Mouse (Mus musculus): ENCODE measurements around the gene Arhgap18. TPM values are rescaled to one million over a fixed set of nuclear protein-coding genes. Genes with fewer than 3 reads are reported as not detected.
A peak's percentile ranks its signal among the peaks of the same experiment; 100 is the strongest.

The Arhgap18 gene
- polyA plus RNA-seq, 2 experiments from 2014 or later: 46.8 to 50.9 TPM

DNA sequence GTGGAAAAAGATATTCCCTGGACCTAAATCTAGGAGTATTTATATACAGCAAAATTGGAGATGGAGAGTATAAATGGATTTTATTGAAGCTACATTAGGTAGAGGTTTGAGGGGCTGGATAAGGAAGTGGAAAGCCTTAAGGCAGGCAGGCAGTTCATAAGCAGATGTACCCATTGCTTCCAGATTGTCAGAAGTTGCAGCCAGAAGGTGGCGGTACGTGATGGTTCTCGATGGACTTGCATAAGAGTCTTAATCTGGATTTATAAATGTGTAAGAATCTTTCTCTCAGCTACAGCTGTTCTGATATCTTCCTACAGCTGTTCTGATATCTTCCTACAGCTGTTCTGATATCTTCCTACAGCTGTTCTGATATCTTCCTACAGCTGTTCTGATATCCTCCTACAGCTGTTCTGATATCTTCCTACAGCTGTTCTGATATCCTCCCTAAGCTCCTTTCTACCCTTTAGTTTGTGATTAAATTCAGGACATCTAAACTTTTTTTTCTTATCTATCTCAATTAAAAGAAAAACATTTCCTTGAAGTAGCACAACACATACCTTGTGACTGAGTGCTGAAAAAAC is 79.5 kb downstream of the Arhgap18 start:
- ATAC-seq: no peak

DNA sequence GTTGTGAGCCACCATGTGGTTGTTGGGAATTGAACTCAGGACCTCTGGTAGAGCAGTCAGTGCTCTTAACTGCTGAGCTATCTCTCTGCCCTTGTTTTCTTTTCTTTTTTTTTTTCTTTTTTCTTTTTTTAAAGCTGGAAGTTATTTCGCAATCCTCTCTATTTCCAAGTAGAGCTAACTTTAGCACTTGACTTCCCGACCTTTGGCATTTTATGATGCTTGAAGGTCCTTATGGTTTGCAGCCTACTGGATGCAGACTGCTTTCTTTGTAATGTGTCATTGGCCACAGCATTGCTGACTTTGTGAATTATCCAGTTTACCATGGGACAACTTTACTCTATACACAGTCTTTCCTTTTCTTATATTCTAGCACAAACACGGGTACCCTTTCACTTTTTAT is 80.2 kb downstream of the Arhgap18 start:
- no peak for ATAC-seq

DNA sequence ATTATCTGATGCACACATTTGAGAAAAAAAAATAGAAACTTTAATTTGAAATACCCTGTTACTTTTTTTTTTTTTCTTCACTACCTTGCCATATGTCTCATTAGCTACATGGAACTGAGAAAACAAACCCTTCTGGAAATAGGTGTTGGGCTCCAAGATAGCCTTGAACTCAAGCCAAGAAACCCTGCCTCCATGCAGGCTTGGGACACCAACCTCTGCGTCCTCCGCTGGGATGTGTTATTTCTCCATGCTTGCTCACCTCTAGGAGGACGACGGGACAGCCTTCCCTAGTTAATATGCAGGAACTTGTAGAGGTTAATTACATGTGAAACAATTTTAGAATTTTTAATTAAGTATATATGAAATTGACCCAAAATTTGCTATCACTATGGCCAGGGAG is 96.1 kb downstream of the Arhgap18 start:
- ATAC-seq: no peak

DNA sequence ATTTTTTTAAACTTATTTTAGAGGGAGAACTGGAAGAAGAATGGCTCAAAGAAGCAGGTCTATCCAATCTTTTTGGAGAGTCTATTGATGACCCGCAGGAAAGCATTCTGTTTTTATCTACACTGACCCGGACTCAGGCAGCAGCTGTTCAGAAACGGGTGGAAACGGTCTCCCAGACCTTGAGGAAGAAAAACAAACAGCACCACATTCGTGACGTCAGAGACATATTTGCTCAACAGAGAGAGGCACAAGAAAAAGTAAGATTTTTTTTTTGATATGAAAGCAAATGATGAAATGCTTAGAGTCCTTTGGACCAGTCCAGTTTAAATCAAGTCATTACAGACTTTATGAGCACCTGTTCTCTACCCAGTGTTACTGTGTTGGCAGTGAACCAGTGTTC is 96.6 kb downstream of the Arhgap18 start:
- ATAC-seq: no peak

DNA sequence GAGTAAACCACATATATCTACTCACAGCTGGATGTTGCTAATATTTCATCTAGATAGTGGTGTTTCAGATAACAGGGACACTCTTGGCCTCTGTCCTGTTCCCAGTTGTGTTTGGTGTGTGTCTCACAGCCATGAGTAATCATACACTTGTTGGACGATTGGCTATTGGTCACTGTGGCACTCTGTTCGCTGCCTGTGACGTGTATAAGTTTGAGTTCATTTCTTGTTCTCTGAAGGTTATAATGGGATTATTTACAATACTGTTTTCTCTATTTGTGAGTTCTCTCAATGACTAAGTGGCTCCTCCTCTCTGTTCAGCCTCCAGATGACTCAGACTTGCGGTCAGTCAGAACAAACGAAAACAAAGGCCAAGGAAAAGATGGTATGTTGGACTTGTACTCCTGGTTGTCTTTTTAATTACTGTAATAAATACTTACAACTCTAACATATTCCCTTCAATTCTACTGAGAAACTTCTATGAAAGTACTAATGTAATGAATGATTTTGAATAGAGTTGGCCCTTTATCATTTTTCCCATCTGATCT is 101.4 kb downstream of the Arhgap18 start:
- no peak for ATAC-seq

DNA sequence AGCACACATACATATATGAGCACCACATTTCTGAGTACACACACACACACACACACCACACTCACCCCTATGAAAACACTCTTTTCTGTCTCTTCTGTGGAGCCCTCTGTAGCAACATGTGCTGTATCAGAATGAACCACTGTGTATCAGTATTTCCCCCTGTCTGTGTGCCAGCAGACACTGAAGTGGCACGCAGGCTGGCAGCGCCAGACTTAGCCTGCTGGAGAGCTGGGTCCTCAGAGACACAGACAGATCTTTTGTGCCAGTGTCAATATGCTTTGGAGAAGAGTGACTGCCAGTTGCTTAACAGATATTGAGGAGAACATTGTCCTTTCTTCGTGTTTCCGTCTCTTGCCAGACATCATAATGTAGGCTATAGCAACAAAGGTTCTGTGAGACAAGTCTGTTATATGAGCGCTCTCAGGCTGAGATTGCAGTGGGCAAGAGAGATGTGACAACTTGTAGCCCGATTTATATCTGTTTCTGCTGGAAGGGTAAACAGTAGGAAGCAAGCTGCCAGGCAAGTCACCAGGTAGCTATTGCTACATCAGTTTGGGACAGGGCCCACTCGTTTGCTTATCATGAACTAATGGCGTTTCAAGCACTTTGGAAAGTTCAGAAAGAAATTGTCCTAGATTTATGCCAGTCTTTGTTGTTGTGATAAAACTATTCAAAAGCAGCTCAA is 102.8 kb downstream of the Arhgap18 start:
- no peak for ATAC-seq

DNA sequence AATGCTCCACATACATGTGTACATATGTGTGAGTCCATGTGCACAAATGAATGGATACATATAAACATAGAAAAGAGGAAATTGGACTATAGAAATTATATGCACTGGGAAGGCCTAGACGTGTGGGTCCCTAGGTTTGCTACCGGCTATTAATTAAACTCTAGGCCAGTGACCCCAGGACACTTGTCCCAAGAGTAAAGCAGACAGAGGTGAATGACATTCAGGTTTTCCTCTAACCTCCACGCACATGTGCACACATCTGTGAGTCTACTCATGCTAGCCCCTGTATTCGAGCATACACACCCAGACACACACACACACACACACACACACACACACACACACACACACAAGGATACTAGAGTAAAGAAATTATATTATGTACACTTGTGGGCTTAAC is 104.4 kb downstream of the Arhgap18 start:
- ATAC-seq: no peak

DNA sequence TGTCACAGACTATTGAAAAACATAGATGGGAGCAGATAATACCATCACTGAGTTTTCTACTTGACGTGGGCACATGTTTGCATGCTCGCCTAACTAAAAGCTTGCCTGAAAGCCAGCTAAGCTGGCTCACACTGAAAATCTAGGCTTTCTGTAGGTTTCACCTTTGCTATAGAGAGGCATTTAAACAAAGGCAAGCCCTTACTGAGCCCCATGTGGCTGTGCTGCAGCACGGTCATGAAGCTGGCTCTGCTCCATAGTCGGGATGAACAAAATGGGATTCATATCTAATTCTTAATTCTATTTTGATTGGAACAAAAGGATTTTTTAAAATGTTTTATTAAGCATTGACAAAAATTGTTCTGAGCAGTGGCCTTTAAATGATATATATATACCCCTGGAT is 105.3 kb downstream of the Arhgap18 start:
- ATAC-seq: no peak

DNA sequence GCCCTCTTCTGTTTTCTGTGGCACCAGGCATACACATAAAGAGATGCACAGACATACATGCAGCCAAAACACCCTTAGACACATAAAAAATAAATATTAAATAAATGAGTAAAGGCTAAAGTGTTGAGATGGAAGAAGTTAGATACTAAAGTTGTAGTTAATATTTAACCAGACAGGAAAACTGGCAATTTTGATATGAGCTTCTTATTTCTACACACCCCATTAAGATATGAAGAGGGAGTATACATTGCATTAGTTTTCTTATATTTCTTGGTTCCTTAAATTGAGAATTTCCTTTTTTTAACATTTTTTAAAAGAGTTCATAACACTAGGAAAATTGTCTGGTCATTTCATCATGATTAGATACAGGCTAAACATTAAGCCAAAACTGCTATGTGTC is 108.0 kb downstream of the Arhgap18 start:
- no peak for ATAC-seq

DNA sequence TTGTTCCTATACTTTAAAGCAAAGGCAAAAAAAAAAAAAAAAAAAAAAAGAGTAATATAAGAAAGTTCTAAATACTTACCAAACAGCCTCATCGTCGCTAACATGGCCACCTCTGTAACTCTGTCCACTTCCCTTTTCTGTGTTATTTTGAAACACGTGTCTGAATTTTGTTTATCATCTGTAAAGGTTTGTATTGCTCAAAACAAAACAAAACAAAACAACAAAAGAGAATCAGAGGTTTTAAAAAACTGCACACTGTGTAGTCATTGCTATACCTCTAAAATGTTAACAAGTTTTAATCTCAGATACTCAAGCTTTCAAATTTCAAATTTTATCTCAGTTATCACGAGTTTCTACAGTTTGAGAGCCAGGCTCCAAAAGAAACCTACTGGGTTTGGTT is 109.0 kb downstream of the Arhgap18 start:
- no peak for ATAC-seq

DNA sequence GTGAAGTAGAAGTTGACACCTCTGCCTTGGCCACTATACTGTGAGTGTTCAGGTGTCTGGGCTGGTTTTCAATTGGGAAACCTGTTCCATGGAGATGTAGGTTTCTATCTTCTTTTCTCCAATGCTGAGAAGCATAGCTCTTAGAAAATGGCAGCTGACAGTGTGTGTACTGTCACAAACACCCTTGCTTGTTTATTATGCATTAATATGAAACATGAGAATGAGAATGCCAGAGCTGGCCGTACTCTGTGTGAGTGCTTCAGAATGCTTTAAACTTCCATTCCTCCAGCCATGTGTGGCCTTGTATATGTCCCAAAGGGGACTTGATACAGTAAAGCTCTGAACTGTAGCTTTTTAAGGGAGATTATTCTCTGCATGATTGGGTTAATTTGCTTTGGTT is 110.8 kb downstream of the Arhgap18 start:
- no peak for ATAC-seq

DNA sequence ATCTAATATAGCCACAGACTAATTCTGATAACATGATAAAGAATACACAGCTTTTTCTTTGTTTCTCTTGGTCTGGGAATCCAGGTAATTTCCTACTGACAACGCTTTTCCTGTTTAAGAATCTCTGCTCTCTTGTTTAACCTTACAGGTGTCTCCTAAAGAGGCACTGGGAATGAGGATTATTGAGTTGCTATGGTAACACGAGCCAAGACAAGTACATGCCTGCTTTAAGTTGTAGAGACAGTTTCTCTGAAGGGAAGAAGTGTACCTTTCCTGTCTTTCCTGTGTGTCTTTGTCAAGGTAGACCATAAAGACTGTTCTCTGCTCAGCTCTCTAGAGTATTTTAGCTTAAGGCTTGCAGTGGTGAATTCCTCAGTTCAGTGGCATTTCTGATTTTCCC is 117.6 kb downstream of the Arhgap18 start:
- no peak for ATAC-seq

DNA sequence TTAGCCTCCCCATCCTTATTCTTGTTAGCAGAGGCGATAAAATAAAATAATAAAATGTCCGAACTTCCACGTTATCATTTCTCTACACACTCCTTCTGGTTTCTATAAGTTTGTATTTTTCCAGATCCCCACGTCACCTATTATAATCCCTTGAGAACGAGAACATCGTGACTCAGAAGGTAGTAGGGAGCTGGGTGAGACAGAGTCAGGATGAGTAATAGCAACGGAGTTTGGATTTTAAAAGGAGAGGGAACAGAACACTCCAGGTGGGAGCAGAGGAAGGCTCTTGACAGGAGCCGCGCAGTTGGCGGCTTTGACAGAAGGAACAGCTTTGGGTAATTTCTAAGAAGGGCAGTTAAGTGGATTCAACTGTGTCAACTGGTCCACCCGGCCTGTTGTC is 124.1 kb downstream of the Arhgap18 start:
- ATAC-seq: no peak

DNA sequence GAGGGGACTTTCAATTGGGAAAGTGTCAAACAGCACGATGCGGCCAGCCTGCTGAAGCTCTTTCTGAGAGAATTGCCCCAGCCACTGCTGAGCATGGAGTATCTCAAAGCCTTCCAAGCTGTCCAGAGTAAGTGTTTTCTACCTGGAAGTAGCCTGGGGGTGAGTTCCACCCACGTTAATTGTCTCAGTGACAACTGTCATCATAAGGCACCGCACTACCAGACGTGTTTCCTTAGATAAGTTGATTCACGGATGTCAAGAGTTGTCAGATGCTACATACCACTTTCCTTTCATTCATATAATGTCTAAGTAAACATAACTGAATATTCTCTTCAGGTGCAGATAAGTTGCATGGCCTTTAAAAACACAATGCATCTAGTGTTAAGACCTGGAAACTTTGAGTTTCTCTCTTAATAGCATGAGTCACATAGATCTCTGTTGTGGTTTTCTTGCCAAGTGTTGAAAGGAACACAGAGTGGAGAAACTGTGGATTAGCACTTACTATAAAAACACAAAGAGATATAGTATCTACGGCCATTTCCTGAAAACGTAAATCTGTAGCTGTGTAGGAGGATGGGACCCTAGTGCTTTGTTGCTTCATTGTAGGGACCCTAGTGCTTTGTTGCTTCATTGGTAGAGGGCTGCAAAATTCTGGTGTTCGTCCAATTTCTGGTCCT is 125.8 kb downstream of the Arhgap18 start:
- ATAC-seq: peak; percentile 41

DNA sequence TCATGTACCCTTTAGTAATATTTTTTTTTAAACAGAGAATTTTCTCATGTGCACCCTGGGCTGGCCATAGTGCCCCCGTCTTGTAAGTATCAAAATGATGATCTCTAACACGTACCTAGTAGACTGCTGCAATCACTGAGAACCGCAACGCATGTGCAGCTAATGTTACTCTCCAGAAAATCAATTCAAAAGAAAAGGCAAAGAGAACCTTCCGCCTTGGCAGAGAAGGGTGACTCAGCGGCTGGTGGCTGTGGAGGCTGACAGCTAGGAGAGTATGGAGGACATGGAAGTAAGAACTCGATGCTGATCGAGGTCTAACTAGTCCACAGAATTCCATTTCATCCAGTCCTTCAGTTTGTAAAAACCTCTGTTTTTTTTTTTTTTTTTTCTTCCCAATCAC is 131.7 kb downstream of the Arhgap18 start:
- no peak for ATAC-seq

DNA sequence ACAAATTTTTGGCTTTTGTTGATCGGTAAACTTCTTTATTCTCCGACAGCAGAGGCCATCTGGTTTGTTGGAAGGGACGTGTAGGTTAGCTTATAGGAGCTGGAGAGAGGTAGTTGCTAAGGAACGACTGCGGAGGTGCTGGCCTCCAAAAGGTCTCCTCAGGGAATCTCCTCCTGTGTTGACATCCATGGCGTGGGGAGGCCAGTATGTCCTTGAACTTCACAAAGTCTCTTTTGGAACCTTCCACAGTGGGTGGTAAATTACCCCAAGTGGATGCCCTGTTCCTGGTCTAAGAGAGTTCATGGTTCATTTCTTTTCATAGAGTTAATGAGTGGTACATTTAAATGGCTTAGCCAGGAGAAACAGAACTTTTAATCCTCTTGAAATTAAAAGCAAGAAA is 136.0 kb downstream of the Arhgap18 start:
- ATAC-seq: no peak

DNA sequence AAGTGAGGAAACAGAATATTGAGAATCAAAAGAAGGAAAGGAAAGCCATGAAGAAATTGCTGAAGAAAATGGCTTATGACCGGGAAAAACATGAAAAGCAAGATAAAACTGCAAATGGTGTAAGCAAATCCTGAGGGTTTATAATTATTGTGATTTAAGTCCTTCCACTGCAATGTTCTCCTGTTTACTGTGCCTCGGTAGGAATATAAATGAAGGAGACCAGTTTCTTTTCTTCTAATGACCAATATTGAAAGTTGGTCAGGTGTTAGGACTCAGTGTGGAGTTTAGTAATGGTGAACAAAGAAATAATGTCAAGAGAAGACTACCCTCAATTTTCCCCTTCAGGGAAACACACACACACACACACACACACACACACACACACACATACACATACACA is 136.5 kb downstream of the Arhgap18 start:
- no peak for ATAC-seq

DNA sequence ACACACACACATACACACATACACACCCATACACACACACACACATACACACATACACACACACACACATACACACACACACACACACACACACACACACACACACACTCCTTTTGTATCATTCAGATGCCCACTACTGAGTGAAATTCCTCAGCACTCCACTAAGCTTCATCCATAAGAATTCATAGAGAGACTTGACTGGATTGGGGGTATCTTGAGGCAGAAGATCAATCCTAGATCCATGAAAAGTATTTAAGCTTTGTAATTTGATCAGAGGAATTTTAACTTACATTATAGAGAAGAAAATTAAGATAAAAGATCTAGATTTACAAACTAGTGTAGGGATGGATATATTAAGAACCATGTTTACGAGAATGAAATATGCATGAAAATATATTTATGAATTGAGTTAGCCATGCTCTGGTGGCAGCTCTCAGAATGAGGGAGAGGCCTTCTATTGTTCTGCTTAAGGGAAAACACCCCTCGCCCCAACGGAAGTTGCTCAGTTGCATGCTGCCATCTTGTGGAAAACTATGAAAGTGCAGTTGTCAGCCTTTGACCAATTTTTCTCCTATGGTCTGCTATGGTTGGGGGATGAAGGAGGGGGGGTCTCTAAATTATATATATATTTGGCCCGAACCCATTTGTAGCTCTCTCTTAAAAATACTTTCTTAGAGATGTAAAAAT is 137.2 kb downstream of the Arhgap18 start:
- peak; percentile 97 for ATAC-seq

DNA sequence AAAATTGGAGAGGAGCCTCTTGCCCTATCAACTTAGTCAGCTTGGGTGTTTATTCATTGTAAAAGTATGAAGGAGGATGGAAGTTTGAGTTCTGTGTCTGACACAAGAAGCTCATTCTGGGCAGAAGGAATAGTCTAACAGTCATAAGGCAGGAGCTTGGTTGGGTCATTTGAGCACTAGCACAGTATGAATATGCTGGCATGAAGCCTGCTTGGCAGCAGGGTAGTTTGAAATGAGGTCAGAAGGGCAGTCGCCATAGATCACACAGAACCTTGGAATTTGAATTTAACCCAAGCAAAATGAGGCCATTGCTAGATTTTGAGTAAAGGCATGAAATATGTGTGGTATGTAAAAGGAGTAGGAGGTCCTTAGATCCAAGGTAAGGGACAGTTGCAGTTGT is 139.9 kb downstream of the Arhgap18 start:
- no peak for ATAC-seq

DNA sequence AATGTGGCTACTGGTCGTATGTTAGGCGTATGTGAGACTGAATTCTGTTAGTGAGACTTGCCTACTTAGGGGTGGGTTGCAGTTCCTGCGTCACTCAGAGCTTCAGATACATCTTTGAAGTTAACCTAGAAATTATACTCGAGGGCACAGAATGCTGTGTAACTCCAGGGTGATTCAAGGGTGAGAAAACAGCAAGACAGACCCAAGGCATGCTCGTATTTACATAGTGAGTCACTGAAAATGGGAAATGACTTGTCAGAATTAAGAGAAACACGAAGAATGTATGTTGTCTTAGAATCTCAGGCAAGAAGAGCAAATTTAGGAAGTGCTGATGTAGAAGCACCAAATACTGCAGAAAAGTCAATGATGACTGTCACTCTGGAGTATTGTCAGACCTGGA is 142.5 kb downstream of the Arhgap18 start:
- ATAC-seq: no peak

DNA sequence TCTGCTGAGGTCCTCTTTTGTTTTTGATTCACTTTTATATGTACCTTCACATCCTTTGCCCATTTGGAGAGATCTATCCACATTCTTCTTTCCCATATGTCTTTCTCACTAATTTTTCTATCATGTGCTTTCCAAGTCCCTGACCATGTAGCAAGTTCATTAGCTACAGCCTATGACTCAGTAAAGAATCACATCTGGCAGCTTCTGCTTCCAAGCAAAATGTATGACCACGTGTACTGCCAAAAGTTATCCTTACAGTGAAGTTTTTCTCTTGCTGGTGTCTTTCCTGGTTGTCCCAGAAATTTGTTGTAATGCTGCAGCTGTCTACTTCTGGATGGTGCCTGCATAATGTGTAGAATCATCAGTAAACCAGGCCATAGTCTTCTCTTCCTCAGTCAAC is 147.2 kb downstream of the Arhgap18 start:
- no peak for ATAC-seq

DNA sequence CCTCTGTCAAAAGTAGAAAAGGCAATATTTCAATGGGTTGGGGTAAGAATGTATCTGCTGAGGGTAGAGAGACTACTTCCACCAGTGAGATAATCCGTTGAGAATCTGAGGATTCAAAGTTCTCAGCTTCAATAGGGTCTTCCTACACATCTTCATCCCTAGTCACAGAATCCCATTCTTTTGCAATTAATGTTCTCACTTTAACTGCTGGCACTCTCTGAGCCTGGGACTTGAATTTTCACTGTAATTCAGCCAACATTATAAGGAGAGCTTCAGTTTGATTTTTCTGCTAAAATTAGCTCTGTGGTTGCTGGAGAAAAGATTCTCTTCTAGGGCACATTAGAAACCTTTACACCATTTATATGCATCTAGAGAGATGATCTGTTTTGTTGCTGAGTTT is 150.6 kb downstream of the Arhgap18 start:
- no peak for ATAC-seq

DNA sequence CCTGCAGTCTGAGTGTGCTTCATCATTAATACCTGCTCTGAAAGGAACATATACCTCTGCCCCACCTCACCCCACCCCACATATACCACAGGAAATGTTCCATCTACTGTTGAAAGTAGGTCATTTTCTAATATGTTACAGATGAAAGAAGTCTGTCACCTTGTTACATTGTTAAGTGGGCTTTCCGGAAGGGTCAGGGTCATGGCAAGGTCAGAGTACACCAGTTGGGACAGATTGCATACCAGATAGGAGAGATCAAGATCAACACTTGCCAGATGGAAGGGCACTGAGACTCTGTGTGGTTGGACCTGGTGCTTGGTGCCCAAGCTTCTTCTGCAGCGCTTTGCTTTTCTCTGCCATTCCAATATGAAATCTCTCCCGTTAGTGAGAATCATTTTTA is 158.0 kb downstream of the Arhgap18 start:
- no peak for ATAC-seq

Data from CD4-positive, CD25-positive, alpha-beta regulatory T cell, adult 4 months (primary cell).